Mouse (Mus musculus): ENCODE measurements around the gene Prr12.

- TF ChIP-seq CTCF (IDR thresholded peaks at IDR 0.05; ENCODE audit: extremely low read depth, insufficient read length, insufficient replicate concordance, low read depth, low read length) (no peak), POLR2A (IDR thresholded peaks at IDR 0.05; ENCODE audit: low read depth, low read length) (no peak)
Observed at GRCm38 (mm10) chr7:45083300-45083890, 30.7 kb upstream of the Prr12 start.
